Mouse (Mus musculus) v-Abl transformed pro-B cells (cell line): Measurements from ENCODE around the gene Olfr339.
"Not testable (repeated sequence)": the region's sequence is repeated elsewhere in the genome, so short reads cannot be mapped to it uniquely, and the experiment has no call there.

Source experiments
- in situ Hi-C, 2 experiments: fragments of 400-800 bp; cut with MboI; formaldehyde crosslinking; loops; one replicate each; pipeline ENCODE4 v1.15.1; 2025; ENCODE audit not compliant: unreplicated experiment in 2 of 2

Olfr339 gene

DNA sequence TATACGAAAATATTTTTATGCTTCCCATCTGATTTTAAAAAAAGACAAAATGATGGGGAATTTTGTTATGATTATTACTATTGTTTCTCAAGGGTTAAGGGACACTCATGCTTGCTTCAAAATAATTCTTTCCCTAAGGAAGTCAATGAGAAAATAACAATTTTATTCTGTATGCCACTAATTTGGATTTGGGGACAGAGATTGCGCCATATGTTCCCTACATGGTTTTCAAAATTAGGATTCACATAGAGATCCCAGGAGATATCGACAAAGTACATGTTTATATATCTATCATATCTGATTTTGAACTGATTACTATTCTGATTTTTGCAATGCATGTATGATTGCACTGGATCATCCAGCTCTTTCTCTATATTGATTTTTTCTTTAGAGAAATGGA lies at the start of gene Olfr339:
Gene Olfr339, plus strand, starts transcription at position 301 of the 400 bp plus-strand sequence.
- in situ Hi-C loops = no loop called here

DNA sequence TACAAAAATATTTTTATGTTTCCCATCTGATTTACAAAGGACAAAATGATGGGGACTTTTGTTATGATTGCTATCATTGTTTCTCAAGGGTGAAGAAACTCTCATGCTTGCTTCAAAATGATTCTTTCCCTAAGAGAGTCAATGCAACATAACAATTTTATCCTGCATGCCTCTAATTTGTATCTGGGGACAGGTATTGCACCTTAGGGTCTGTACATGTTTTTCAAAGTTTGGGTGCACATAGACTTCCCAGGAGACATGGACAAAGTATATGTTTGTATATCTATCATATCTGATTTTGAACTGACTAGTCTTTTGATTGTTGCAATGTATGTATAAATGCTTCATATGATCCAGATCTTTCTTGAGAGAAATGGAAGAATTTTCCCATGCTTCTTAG lies 45.5 kb upstream of the Olfr339 start, which contains the start of gene Olfr338:
Gene Olfr338, plus strand, starts transcription at position 301 of the 400 bp plus-strand sequence.
- in situ Hi-C loops = no loop called here

DNA sequence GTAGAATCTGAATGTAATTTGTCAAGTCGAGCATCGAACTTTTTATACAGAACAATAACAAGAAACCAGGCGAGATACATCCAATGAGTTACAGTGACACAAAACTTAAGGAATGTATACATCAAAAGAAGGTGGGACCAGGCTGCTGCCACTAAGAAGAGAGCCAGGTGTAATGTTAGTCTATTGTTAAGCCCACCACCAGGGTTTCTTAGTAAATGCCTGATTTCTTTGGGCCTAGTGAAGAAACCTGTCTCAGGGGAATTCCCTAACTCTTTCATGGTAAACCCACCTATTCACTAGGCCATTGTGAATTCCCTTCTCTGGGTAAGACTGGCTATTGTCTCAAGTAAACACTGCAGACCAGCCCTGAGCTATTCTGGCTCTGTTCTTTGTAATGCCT lies 3.6 kb upstream of the Olfr339 start:
- in situ Hi-C loops = not testable (repeated sequence)

DNA sequence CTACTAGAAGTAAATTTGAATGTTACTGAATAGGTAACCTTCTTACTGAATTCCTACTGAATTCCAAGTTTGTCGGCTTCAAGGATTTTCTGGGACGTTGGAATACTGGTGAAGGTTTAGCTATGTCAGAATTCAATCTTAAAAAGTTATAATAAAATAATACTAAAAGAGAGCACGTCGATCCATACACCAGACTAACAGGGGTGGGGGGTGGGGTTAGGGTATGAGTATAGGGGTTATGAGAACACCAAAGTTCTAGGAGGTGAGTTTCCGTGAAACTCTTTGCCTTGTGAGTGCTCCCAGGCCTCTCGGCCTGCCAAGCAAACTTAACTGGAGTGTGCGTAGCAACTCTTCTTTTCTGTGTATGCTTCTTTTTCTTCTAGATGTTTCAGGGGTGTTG lies 3.2 kb upstream of the Olfr339 start:
- in situ Hi-C loops = not testable (repeated sequence)

DNA sequence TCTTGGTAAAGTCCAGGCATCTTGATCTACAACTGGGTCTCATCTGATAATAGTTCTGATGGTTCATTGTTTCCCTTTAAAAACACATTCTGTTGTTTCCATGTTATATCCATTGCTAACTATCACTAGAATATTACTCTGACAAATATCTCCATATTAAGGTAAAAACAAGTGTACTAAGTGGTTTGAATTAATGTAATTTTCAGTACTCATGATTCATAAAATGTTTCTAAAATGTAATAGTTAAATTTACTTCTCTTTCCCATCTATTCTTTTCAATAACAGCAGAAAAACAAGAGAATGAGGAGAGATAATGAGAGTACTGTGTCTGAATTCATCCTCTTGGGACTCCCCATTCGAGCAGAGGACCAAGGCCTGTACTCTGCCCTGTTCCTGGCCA lies 33.5 kb downstream of the Olfr339 start, which contains the start of gene Olfr340:
Gene Olfr340, plus strand, starts transcription at position 301 of the 400 bp plus-strand sequence.
- in situ Hi-C loops = no loop called here

DNA sequence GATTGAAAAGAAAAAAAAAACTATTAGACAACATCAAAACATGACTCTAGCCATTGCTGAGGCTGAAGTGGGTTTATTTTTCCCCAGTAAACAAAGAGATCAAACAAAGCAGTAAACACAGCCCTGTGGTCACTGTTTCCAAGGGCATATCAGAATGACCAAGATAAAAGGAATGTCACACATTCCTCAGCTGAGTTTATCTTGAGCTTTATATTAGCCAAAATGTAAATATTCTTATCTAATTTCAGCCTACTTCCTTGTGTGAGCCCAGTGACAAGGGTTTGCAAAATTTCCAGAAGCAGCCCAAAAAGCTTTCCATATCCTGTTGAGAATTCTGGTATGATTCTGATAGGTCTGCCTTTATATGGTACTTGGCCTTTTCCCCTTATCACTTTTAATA lies 54.9 kb downstream of the Olfr339 start:
- in situ Hi-C loops = no loop called here
